Mouse (Mus musculus): ENCODE data around the gene Gria3. TPM values are rescaled to one million over a fixed set of nuclear protein-coding genes. Genes with fewer than 3 reads are reported as not detected.

Gria3 gene
- total RNA-seq, 2 experiments from 2014 or later = 36.9 to 64.7 TPM

GRCm38 (mm10) chrX:41562296-41563060, 161.8 kb downstream of the Gria3 start:
- ATAC-seq (ENCODE audit: poor library complexity, severe bottlenecking) = no peak

- no peak for ATAC-seq (ENCODE audit: poor library complexity, severe bottlenecking)
These were observed 164.2 kb downstream of the Gria3 start for GRCm38 (mm10) chrX:41564898-41565297.

GRCm38 (mm10) chrX:41573079-41573478, 172.4 kb downstream of the Gria3 start:
- no peak for ATAC-seq (ENCODE audit: poor library complexity, severe bottlenecking)

- ATAC-seq (ENCODE audit: poor library complexity, severe bottlenecking) = no peak
These were observed 178.1 kb downstream of the Gria3 start for GRCm38 (mm10) chrX:41578797-41579196.

GRCm38 (mm10) chrX:41587692-41588091, 187.0 kb downstream of the Gria3 start:
- ATAC-seq (ENCODE audit: poor library complexity, severe bottlenecking) = no peak

- ATAC-seq (ENCODE audit: poor library complexity, severe bottlenecking) = no peak
These were observed 206.5 kb downstream of the Gria3 start for GRCm38 (mm10) chrX:41607181-41607580.

- ATAC-seq (ENCODE audit: poor library complexity, severe bottlenecking) = no peak
These were observed 214.3 kb downstream of the Gria3 start for GRCm38 (mm10) chrX:41614920-41615319.

GRCm38 (mm10) chrX:41616928-41617327, 216.3 kb downstream of the Gria3 start:
- no peak for ATAC-seq (ENCODE audit: poor library complexity, severe bottlenecking)

- no peak for ATAC-seq (ENCODE audit: poor library complexity, severe bottlenecking)
These were observed 217.7 kb downstream of the Gria3 start for GRCm38 (mm10) chrX:41618396-41618795.

- no peak for ATAC-seq (ENCODE audit: poor library complexity, severe bottlenecking)
These were observed 232.9 kb downstream of the Gria3 start for GRCm38 (mm10) chrX:41633576-41633975.

GRCm38 (mm10) chrX:41644954-41645353, 244.3 kb downstream of the Gria3 start:
- no peak for ATAC-seq (ENCODE audit: poor library complexity, severe bottlenecking)

GRCm38 (mm10) chrX:41657791-41658190, 257.1 kb downstream of the Gria3 start:
- no peak for ATAC-seq (ENCODE audit: poor library complexity, severe bottlenecking)

- no peak for ATAC-seq (ENCODE audit: poor library complexity, severe bottlenecking)
These were observed 288.2 kb downstream of the Gria3 start for GRCm38 (mm10) chrX:41688869-41689268.

GRCm38 (mm10) chrX:41692076-41692475, 291.4 kb downstream of the Gria3 start:
- ATAC-seq (ENCODE audit: poor library complexity, severe bottlenecking) = no peak

All from megakaryocyte, adult 5-6 weeks (primary cell).